Mouse (Mus musculus): ENCODE results near the gene Gemin5. TPM values are rescaled to one million over a fixed set of nuclear protein-coding genes. Genes with fewer than 3 reads are reported as not detected.
A peak's percentile ranks its signal among the peaks of the same experiment; 100 is the strongest.

Gene Gemin5
- polyA plus RNA-seq, 1 experiment from 2014 or later = 11.6 TPM

GRCm38 (mm10) chr11:58095561-58095960 is 72.8 kb downstream of the Gemin5 start:
- Histone ChIP-seq H3K4me1 (replicated peaks; ENCODE audit: insufficient read depth, low read length) (peaks cover 3% of the 10 kb centered on the region; the same call in 1 of the 2 replicates), H3K9me3 (replicated peaks; ENCODE audit: low read length) (no peaks in the 10 kb centered on the region), H3K9ac (ENCODE audit: low read depth, low read length) (no peak overlapping the region), H3K4me2 (ENCODE audit: low read length) (no peak overlapping the region), H3K27ac (no peak overlapping the region), H3K4me3 (replicated peaks; ENCODE audit: low read depth, low read length) (no peak overlapping the region), H3K36me3 (ENCODE audit: insufficient read depth, low read length) (no peaks in the 10 kb centered on the region), H3K27me3 (ENCODE audit: insufficient read depth, low read length) (no peaks in the 10 kb centered on the region)
- DNase-seq (ENCODE audit: low spot score) = no peak
- ATAC-seq (replicated peaks; ENCODE audit: low FRiP score, low read depth) = no peak
- 96% methylated on average over 1 of the region's 1 CpGs for WGBS
- no peak for TF ChIP-seq CTCF (IDR thresholded peaks at IDR 0.05; ENCODE audit: low read depth)

GRCm38 (mm10) chr11:58094766-58095165 is 73.6 kb downstream of the Gemin5 start:
- TF ChIP-seq CTCF (IDR thresholded peaks at IDR 0.05; ENCODE audit: low read depth) = no peak
- Histone ChIP-seq H3K27me3 (ENCODE audit: insufficient read depth, low read length) (no peaks in the 10 kb centered on the region), H3K9me3 (replicated peaks; ENCODE audit: low read length) (no peaks in the 10 kb centered on the region), H3K4me2 (ENCODE audit: low read length) (no peak overlapping the region), H3K27ac (no peak overlapping the region), H3K36me3 (ENCODE audit: insufficient read depth, low read length) (no peaks in the 10 kb centered on the region), H3K4me1 (replicated peaks; ENCODE audit: insufficient read depth, low read length) (peaks cover 3% of the 10 kb centered on the region; the same call in 1 of the 2 replicates), H3K9ac (ENCODE audit: low read depth, low read length) (no peak overlapping the region), H3K4me3 (replicated peaks; ENCODE audit: low read depth, low read length) (no peak overlapping the region)
- ATAC-seq (replicated peaks; ENCODE audit: low FRiP score, low read depth) = no peak
- WGBS = 91% methylated on average over 4 of the region's 4 CpGs
- DNase-seq (ENCODE audit: low spot score) = no peak

GRCm38 (mm10) chr11:58093021-58093528 is 75.3 kb downstream of the Gemin5 start, which contains the start of gene Gm12248:
Gene Gm12248, minus strand, starts transcription at chr11:58093134.
- Histone ChIP-seq H3K4me2 (ENCODE audit: low read length) (peak within 1 kb of the TSS; percentile 40), H3K27me3 (ENCODE audit: insufficient read depth, low read length) (no peaks in the 10 kb centered on the region), H3K4me1 (replicated peaks; ENCODE audit: insufficient read depth, low read length) (peaks cover 3% of the 10 kb centered on the region; the same call in 1 of the 2 replicates), H3K36me3 (ENCODE audit: insufficient read depth, low read length) (no peaks in the 10 kb centered on the region), H3K27ac (no peak within 1 kb of the TSS), H3K4me3 (replicated peaks; ENCODE audit: low read depth, low read length) (peak within 1 kb of the TSS; percentile 14; the same call in 1 of the 2 replicates), H3K9ac (ENCODE audit: low read depth, low read length) (0 out of 2 replicates have a peak within 1 kb of the TSS, but pooled peaks have one; percentile 9), H3K9me3 (replicated peaks; ENCODE audit: low read length) (no peaks in the 10 kb centered on the region)
- WGBS = 11% methylated on average over 12 of the region's 12 CpGs
- DNase-seq (ENCODE audit: low spot score) (peak; percentile 76), ATAC-seq (replicated peaks; ENCODE audit: low FRiP score, low read depth) (peak; percentile 55; the same call in 1 of the 2 replicates)
- TF ChIP-seq CTCF (IDR thresholded peaks at IDR 0.05; ENCODE audit: low read depth) = no peak

GRCm38 (mm10) chr11:58092541-58092940 is 75.8 kb downstream of the Gemin5 start:
- Histone ChIP-seq H3K36me3 (ENCODE audit: insufficient read depth, low read length) (no peaks in the 10 kb centered on the region), H3K27ac (no peak overlapping the region), H3K9ac (ENCODE audit: low read depth, low read length) (0 out of 2 replicates have a peak overlapping the region, but pooled peaks have one; percentile 9), H3K4me3 (replicated peaks; ENCODE audit: low read depth, low read length) (peak overlapping the region; percentile 14; the same call in 1 of the 2 replicates), H3K4me1 (replicated peaks; ENCODE audit: insufficient read depth, low read length) (peaks cover 3% of the 10 kb centered on the region; the same call in 1 of the 2 replicates), H3K27me3 (ENCODE audit: insufficient read depth, low read length) (no peaks in the 10 kb centered on the region), H3K4me2 (ENCODE audit: low read length) (peak overlapping the region; percentile 40), H3K9me3 (replicated peaks; ENCODE audit: low read length) (no peaks in the 10 kb centered on the region)
- DNase-seq (ENCODE audit: low spot score) (no peak), ATAC-seq (replicated peaks; ENCODE audit: low FRiP score, low read depth) (no peak)
- 43% methylated on average over 4 of the region's 4 CpGs for WGBS
- TF ChIP-seq CTCF (IDR thresholded peaks at IDR 0.05; ENCODE audit: low read depth) = no peak

- H3K27ac ChIP-seq = no peak overlapping the region
- H3K27me3 ChIP-seq (ENCODE audit: insufficient read depth, low read length) = no peaks in the 10 kb centered on the region
- no peak overlapping the region for H3K4me2 ChIP-seq (ENCODE audit: low read length)
- no peaks in the 10 kb centered on the region for H3K9me3 ChIP-seq (replicated peaks; ENCODE audit: low read length)
- H3K4me3 ChIP-seq (replicated peaks; ENCODE audit: low read depth, low read length) = no peak overlapping the region
- DNase-seq (ENCODE audit: low spot score) (no peak), ATAC-seq (replicated peaks; ENCODE audit: low FRiP score, low read depth) (no peak)
- H3K36me3 ChIP-seq (ENCODE audit: insufficient read depth, low read length) = no peaks in the 10 kb centered on the region
- H3K9ac ChIP-seq (ENCODE audit: low read depth, low read length) = no peak overlapping the region
- WGBS = 87% methylated on average over 6 of the region's 6 CpGs
- H3K4me1 ChIP-seq (replicated peaks; ENCODE audit: insufficient read depth, low read length) = no peaks in the 10 kb centered on the region
- TF ChIP-seq CTCF (IDR thresholded peaks at IDR 0.05; ENCODE audit: low read depth) = no peak
Observed at GRCm38 (mm10) chr11:58081716-58082115, 86.6 kb downstream of the Gemin5 start.

- no peak overlapping the region for H3K27ac ChIP-seq
- ATAC-seq (replicated peaks; ENCODE audit: low FRiP score, low read depth) = no peak; the same call in 1 of the 2 replicates
Observed at GRCm38 (mm10) chr11:58077270-58077669, 91.1 kb downstream of the Gemin5 start.

More at GRCm38 (mm10) chr11:58077270-58077669, 91.1 kb downstream of the Gemin5 start:
- Histone ChIP-seq H3K9me3 (replicated peaks; ENCODE audit: low read length) (no peaks in the 10 kb centered on the region), H3K36me3 (ENCODE audit: insufficient read depth, low read length) (no peaks in the 10 kb centered on the region), H3K4me2 (ENCODE audit: low read length) (no peak overlapping the region), H3K4me3 (replicated peaks; ENCODE audit: low read depth, low read length) (no peak overlapping the region), H3K27me3 (ENCODE audit: insufficient read depth, low read length) (no peaks in the 10 kb centered on the region), H3K9ac (ENCODE audit: low read depth, low read length) (no peak overlapping the region), H3K4me1 (replicated peaks; ENCODE audit: insufficient read depth, low read length) (no peaks in the 10 kb centered on the region)
- WGBS = 33% methylated on average over 4 of the region's 4 CpGs
- peak; percentile 50 for DNase-seq (ENCODE audit: low spot score)
- no peak for TF ChIP-seq CTCF (IDR thresholded peaks at IDR 0.05; ENCODE audit: low read depth)

Measured in kidney, postnatal 0 days (tissue).